Mouse (Mus musculus): ENCODE measurements around the gene Gramd4.

GRCm38 (mm10) chr15:86088266-86088790, 30.8 kb downstream of the Gramd4 start:
- TF ChIP-seq POLR2A (IDR thresholded peaks at IDR 0.05; ENCODE audit: low read depth, low read length) (no peak), CTCF (IDR thresholded peaks at IDR 0.05; ENCODE audit: extremely low read depth, insufficient read length, insufficient replicate concordance, low read depth, low read length) (no peak)

Data from small intestine, adult 2 months (tissue).